Mouse (Mus musculus) forebrain, embryonic 13.5 days (tissue): ENCODE measurements at regions not wholly inside any gene's neighbourhood (a gene's known extent, or its start where the extent isn't known, plus 50 kb on each side); places are given as distances from the start of the nearest gene placed in this dataset.

Experiments
- ATAC-seq: fragments of 200-750 bp; cut with Nextera tagmentation; 2 replicates; pipeline ENCODE4 v1.8.0; 2017
- H3K27ac ChIP-seq: fragments of 300-500 bp; sonication (generic); 2 replicates; pipeline ENCODE4 v1.5.1; 2015; ENCODE audit warnings: inconsistent platforms, mild to moderate bottlenecking, moderate library complexity
- H3K27me3 ChIP-seq: fragments of 300-500 bp; sonication (generic); 2 replicates; pipeline ENCODE4 v1.6.1; 2015; ENCODE audit warnings: mild to moderate bottlenecking, inconsistent platforms
- H3K36me3 ChIP-seq: fragments of 300-500 bp; sonication (generic); 2 replicates; pipeline ENCODE4 v1.6.1; 2015; ENCODE audit warnings: mild to moderate bottlenecking, inconsistent platforms; ENCODE audit not compliant: poor library complexity, severe bottlenecking
- H3K4me1 ChIP-seq: fragments of 300-500 bp; sonication (generic); 2 replicates; pipeline ENCODE4 v1.6.1; 2015; ENCODE audit warnings: inconsistent platforms
- H3K4me2 ChIP-seq: fragments of 300-500 bp; sonication (generic); 2 replicates; pipeline ENCODE4 v1.6.1; 2015; ENCODE audit warnings: inconsistent platforms, mild to moderate bottlenecking, moderate library complexity
- H3K4me3 ChIP-seq: fragments of 300-500 bp; sonication (generic); 2 replicates; pipeline ENCODE4 v1.5.1; 2015; ENCODE audit warnings: mild to moderate bottlenecking, inconsistent platforms
- H3K9ac ChIP-seq: fragments of 300-500 bp; sonication (generic); 2 replicates; pipeline ENCODE4 v1.6.1; 2015; ENCODE audit warnings: mild to moderate bottlenecking, inconsistent platforms
- H3K9me3 ChIP-seq: fragments of 300-500 bp; sonication (generic); replicated peaks from 2 replicates; pipeline ENCODE4 v1.6.1; 2016; ENCODE audit warnings: inconsistent platforms
- WGBS: fragments of 180-500 bp; shearing (Covaris S2); methylation state at CpG from one replicate; pipeline ENCODE4 v1.1.7; 2015; 5-methylcytosine and 5-hydroxymethylcytosine counted together

- no peak overlapping the region for H3K4me3 ChIP-seq
- no peak overlapping the region for H3K27ac ChIP-seq
- no peaks in the 10 kb centered on the region; the same call in 1 of the 2 replicates for H3K9me3 ChIP-seq
- no peaks in the 10 kb centered on the region for H3K36me3 ChIP-seq
- ATAC-seq: no peak
- WGBS: 86% methylated on average over 18 of the region's 18 CpGs
- no peaks in the 10 kb centered on the region for H3K27me3 ChIP-seq
- no peak overlapping the region for H3K9ac ChIP-seq
- peaks cover 6% of the 10 kb centered on the region; the same call in 1 of the 2 replicates for H3K4me1 ChIP-seq
- H3K4me2 ChIP-seq: no peak overlapping the region
Measured at GRCm38 (mm10) chr15:94045131-94045756, 420.0 kb downstream of the Adamts20 start.

GRCm38 (mm10) chr15:94032957-94033356 is 432.3 kb downstream of the Adamts20 start:
- Histone ChIP-seq H3K4me2 (no peak overlapping the region), H3K27me3 (no peaks in the 10 kb centered on the region)
- 72% methylated on average over 2 of the region's 2 CpGs for WGBS

GRCm38 (mm10) chr15:94025996-94026696 is 430.5 kb upstream of the Prickle1 start:
- H3K27ac ChIP-seq: no peak overlapping the region
- WGBS: 67% methylated on average over 16 of the region's 16 CpGs
- H3K4me2 ChIP-seq: no peak overlapping the region
- no peak for ATAC-seq
- no peaks in the 10 kb centered on the region for H3K9me3 ChIP-seq
- H3K36me3 ChIP-seq: no peaks in the 10 kb centered on the region
- no peak overlapping the region for H3K4me3 ChIP-seq
- H3K9ac ChIP-seq: no peak overlapping the region
- no peaks in the 10 kb centered on the region for H3K4me1 ChIP-seq
- no peaks in the 10 kb centered on the region for H3K27me3 ChIP-seq

More at GRCm38 (mm10) chr15:94032957-94033356, 432.3 kb downstream of the Adamts20 start:
- no peaks in the 10 kb centered on the region for H3K4me1 ChIP-seq
- ATAC-seq: no peak
- no peak overlapping the region for H3K27ac ChIP-seq
- H3K9me3 ChIP-seq: no peaks in the 10 kb centered on the region
- H3K4me3 ChIP-seq: no peak overlapping the region
- no peak overlapping the region for H3K9ac ChIP-seq
- no peaks in the 10 kb centered on the region for H3K36me3 ChIP-seq

DNA sequence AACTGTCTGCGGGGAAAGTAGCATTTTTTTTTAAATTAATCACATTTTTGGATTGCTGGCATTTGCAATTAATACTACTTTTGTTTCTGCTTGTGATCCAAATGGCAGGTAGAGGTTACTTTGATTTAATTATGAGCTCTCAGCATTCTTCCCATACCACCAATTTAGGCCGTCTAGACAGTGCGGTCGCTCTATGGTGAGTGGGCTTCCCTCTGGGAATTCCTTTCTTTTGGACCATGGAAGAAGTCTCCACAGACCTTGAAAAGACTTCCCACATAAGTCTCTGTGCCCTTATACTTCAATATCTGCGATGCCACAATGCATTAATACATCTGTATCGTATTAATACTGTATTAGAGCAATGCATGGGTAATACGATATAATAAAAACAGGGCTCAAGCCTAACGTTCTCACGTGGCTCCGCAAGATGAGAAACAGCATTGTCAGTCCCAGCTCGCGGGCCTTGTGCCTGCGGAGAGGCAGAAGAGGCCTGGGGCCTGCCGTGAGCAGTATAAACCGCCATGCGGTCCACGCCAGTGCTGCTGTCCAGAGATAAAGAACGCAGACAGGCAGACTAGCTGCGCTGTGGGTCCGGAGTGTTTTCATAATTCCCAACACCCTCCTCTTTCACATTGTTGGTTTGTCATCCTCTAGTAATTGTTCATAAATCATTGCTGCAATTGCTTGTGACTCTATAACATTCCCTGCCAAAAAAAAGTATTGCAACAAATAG is 429.7 kb upstream of the Prickle1 start:
- Histone ChIP-seq H3K4me1 (no peaks in the 10 kb centered on the region), H3K27ac (no peak overlapping the region), H3K4me2 (no peak overlapping the region), H3K4me3 (no peak overlapping the region), H3K36me3 (no peaks in the 10 kb centered on the region), H3K9me3 (no peaks in the 10 kb centered on the region), H3K27me3 (no peaks in the 10 kb centered on the region), H3K9ac (no peak overlapping the region)
- 85% methylated on average over 20 of the region's 20 CpGs for WGBS
- no peak for ATAC-seq

GRCm38 (mm10) chr15:94024806-94025205 is 429.1 kb upstream of the Prickle1 start:
- Histone ChIP-seq H3K36me3 (no peaks in the 10 kb centered on the region), H3K4me3 (no peak overlapping the region), H3K4me2 (no peak overlapping the region), H3K9ac (no peak overlapping the region), H3K9me3 (no peaks in the 10 kb centered on the region), H3K4me1 (no peaks in the 10 kb centered on the region), H3K27me3 (no peaks in the 10 kb centered on the region), H3K27ac (no peak overlapping the region)
- ATAC-seq: no peak
- 89% methylated on average over 3 of the region's 3 CpGs for WGBS

GRCm38 (mm10) chr15:94024126-94024730 is 428.5 kb upstream of the Prickle1 start:
- ATAC-seq: peak; percentile 67; the same call in 1 of the 2 replicates
- H3K36me3 ChIP-seq: no peaks in the 10 kb centered on the region
- WGBS: 50% methylated on average over 4 of the region's 4 CpGs
- no peak overlapping the region for H3K27ac ChIP-seq
- H3K9me3 ChIP-seq: no peaks in the 10 kb centered on the region
- no peaks in the 10 kb centered on the region for H3K4me1 ChIP-seq
- no peaks in the 10 kb centered on the region for H3K27me3 ChIP-seq
- no peak overlapping the region for H3K4me2 ChIP-seq
- H3K4me3 ChIP-seq: no peak overlapping the region
- no peak overlapping the region for H3K9ac ChIP-seq

DNA sequence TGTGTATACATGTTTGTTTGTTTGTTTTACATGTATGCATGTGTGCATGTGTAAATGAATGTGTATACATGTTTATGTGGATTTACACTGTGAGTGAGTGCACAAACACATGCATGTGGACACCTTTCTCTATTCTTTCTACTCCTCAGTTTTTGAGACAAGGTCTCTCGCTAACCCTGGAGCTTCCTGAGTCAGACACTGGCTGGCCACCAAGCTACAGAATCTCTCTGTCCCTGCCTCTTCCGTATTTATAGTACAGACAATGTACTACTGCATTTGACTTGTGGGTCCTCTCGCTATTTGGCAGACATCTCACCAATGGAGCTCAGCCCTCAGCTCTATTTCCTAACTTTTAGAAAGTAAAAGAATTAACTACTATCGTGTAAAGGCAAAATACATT is 427.8 kb upstream of the Prickle1 start:
- 88% methylated on average over 4 of the region's 4 CpGs for WGBS
- ATAC-seq: no peak
- H3K27ac ChIP-seq: no peak overlapping the region
- no peak overlapping the region for H3K4me3 ChIP-seq
- no peaks in the 10 kb centered on the region for H3K36me3 ChIP-seq
- H3K4me2 ChIP-seq: no peak overlapping the region
- no peak overlapping the region for H3K9ac ChIP-seq
- no peaks in the 10 kb centered on the region for H3K27me3 ChIP-seq
- no peaks in the 10 kb centered on the region for H3K9me3 ChIP-seq
- no peaks in the 10 kb centered on the region for H3K4me1 ChIP-seq

DNA sequence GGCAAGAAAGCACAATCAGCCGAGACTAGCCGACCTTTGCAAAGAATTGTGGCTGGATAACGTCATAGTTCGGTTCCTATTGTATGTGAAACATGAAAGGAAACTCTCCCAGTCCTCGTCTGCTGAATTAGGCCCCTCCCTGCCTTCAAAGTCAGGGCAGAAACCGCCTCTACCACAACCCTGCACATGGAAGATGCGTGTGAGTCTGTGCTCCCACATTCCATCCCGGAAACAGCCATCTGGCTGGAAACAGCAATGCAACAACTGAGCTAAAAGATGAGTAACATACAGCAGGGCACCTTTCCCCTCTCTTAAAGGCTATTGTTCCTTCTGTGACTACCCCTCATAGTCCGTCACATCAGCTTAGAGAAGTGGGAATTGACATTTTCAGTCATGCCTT is 422.1 kb upstream of the Prickle1 start:
- WGBS: 58% methylated on average over 9 of the region's 9 CpGs
- Histone ChIP-seq H3K4me2 (no peak overlapping the region), H3K27me3 (no peaks in the 10 kb centered on the region), H3K4me3 (no peak overlapping the region), H3K27ac (no peak overlapping the region), H3K36me3 (no peaks in the 10 kb centered on the region), H3K9ac (no peak overlapping the region), H3K9me3 (no peaks in the 10 kb centered on the region), H3K4me1 (no peaks in the 10 kb centered on the region)
- ATAC-seq: no peak

DNA sequence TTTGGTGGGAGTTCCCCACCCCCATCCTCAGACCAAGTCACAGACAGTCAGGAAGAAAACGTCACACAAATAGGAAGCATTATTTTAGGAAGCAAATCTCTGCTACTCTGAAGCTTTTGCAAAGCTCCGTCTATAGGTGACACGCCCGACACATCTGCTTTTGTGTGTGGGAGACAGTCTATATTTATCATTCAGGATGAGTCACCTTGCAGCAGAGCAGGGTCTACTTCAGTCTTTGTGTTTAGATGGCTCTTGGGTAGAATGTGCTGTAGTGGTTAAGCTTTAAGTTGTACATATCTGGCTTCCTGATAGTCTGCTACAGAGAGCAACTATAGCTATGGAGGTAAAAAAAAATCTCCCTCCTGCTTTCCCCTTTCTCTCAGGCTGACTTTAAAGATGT is 415.8 kb upstream of the Prickle1 start:
- no peak overlapping the region for H3K4me3 ChIP-seq
- 89% methylated on average over 4 of the region's 4 CpGs for WGBS

GRCm38 (mm10) chr15:94006082-94006481 is 410.4 kb upstream of the Prickle1 start:
- no peak overlapping the region for H3K4me3 ChIP-seq
- no peak overlapping the region for H3K27ac ChIP-seq
- no peaks in the 10 kb centered on the region for H3K4me1 ChIP-seq
- no peaks in the 10 kb centered on the region for H3K9me3 ChIP-seq
- 83% methylated on average over 5 of the region's 5 CpGs for WGBS
- no peak for ATAC-seq
- no peaks in the 10 kb centered on the region for H3K27me3 ChIP-seq
- no peak overlapping the region for H3K9ac ChIP-seq
- no peak overlapping the region for H3K4me2 ChIP-seq
- H3K36me3 ChIP-seq: no peaks in the 10 kb centered on the region

More for the DNA sequence above, 415.8 kb upstream of the Prickle1 start:
- ATAC-seq: no peak
- Histone ChIP-seq H3K27ac (no peak overlapping the region), H3K9ac (no peak overlapping the region), H3K27me3 (no peaks in the 10 kb centered on the region), H3K36me3 (no peaks in the 10 kb centered on the region), H3K4me1 (no peaks in the 10 kb centered on the region), H3K4me2 (no peak overlapping the region), H3K9me3 (no peaks in the 10 kb centered on the region)

- ATAC-seq: no peak
Measured at GRCm38 (mm10) chr15:94004911-94005310, 409.2 kb upstream of the Prickle1 start.

DNA sequence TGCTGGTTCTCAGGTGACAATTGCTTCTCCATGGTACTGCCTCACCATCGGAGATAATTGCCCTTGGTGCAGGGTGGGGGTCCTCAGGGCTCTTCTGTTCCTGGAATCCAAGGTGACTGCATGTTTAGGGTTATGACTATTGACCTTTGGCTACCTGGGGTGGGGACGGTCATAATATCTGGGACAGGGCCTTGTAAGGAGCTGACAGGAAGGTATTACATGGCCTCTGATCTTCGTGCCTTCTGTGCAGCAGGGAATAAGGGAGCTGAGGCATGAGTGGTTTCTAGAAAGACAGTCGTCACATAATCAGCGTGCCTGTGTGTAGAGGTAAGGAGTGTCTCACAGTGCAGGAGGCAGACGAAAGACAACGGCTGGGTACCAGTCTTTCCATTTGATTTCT is 407.5 kb upstream of the Prickle1 start:
- Histone ChIP-seq H3K27ac (no peak overlapping the region), H3K9ac (no peak overlapping the region), H3K9me3 (no peaks in the 10 kb centered on the region), H3K36me3 (no peaks in the 10 kb centered on the region), H3K4me2 (no peak overlapping the region), H3K4me1 (no peaks in the 10 kb centered on the region), H3K27me3 (no peaks in the 10 kb centered on the region), H3K4me3 (no peak overlapping the region)
- 76% methylated on average over 7 of the region's 7 CpGs for WGBS
- ATAC-seq: no peak

More at GRCm38 (mm10) chr15:94004911-94005310, 409.2 kb upstream of the Prickle1 start:
- Histone ChIP-seq H3K9me3 (no peaks in the 10 kb centered on the region), H3K9ac (no peak overlapping the region), H3K4me3 (no peak overlapping the region), H3K27ac (no peak overlapping the region), H3K27me3 (no peaks in the 10 kb centered on the region), H3K4me1 (no peaks in the 10 kb centered on the region), H3K36me3 (no peaks in the 10 kb centered on the region), H3K4me2 (no peak overlapping the region)
- 56% methylated on average over 4 of the region's 4 CpGs for WGBS
